Mouse (Mus musculus) gastrocnemius, adult 18-20 months (tissue): ENCODE measurements around the gene D330020A13Rik. TPM values are rescaled to one million over a fixed set of nuclear protein-coding genes. Genes with fewer than 3 reads are reported as not detected.
"Not testable (repeated sequence)": the region's sequence is repeated elsewhere in the genome, so short reads cannot be mapped to it uniquely, and the experiment has no call there.

ENCODE experiments used
- DNase-seq: peaks from one replicate; pipeline ENCODE4 v3.0.0; 2021; ENCODE audit warnings: low spot score
- total RNA-seq, 2 experiments: library from RNA; stranded (reverse); gene quantifications; 2 replicates each; pipeline ENCODE4 v1.2.3; 2021

The D330020A13Rik gene
- total RNA-seq, 2 experiments from 2014 or later: not detected

DNA sequence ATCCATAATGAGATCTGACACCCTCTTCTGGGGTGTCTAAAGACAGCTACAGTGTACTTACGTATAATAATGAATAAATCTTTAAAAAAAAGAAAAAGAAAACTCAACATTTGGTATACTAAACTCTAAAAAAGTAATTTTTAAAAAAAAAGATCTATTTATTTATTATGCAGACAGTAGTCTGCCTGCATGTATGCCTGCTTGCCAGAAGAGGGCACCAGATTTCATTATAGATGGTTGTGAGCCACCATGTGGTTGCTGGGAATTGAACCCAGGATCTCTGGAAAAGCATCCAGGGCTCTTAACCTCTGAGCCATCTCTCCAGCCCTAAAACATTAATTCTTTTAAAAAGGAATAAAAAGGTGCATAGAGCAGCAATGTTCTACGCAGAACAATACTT, 2.4 kb downstream of the D330020A13Rik start:
- not testable (repeated sequence) for DNase-seq

DNA sequence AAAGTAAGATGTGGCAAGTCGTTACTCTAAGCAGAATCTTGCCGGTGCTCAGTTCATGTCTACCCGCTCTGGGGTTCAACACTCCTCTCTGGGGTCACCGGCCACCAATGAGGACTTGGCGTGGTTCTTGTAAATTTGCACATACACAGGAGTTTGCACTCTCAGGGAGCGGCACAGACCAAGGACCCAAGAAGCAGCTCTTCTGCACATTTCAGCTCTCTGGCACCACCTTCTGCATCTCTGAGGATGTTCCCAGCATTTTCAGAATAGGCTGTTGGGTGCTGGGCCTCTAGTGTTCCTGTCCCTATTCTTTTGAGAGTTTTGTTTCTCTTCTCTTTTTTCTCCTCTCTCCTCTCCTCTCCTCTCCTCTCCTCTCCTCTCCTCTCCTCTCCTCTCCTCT, 7.0 kb downstream of the D330020A13Rik start:
- DNase-seq: peak; percentile 22

DNA sequence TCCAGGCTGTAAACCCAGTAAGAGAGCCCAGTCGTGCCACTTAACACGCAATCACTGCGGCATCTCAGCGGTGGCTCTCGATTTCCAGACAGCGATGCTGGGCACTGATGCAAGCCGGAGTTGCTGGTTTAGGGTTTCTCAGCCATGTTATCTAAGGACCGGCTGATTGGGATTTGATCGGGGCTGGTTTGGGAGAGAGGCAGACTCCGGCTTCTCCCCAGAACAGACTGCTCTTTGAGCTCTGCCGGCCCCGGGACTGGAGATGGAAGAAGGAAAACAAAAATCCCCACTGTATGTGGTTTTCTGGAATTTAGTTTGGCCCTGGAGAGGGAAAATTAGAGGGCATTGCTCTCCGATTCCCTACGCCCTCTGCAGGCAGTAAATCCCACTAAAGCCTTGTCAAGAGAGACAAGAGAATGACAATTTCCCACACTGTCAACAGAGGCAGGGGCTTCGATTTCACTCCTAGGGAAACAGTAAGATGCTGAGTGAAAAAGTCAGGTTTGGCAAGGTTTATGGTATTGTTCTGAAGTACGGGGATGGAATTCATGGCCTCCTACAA, 8.7 kb downstream of the D330020A13Rik start:
- DNase-seq: peak; percentile 5

DNA sequence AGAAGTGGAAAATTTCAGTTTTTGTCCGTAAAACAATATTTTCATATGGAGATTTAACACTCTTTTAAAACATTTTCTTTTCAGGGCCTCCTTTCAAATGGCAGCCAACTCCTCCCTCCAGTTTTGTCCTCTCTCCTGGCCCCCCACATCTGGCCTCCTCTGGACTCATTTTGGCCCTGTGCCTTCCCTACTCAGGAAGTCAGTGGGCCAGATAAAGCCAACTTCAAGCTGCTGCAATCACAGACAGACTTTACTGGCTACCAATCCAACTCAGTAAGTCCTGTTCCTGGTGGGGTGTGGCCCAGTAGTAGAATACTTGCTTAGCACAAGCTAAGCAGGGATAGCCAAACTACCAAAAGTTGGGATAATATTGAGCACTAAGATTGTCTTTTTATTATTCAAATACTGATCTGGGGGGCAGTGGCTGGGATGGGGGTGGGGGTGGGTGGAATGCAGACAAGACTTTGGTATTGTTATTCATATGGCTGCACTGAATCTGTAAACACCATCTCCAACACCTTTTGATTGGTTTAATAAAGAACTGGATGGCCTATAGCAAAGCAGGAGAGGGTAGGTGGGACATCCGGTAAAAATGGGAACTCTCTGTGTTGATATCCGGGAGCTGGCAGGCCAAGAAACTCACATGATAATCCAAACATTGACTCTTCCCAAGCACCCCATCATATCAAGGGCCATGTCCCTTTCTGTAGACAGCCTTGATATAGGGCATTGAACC, 12.9 kb downstream of the D330020A13Rik start:
- no peak for DNase-seq

DNA sequence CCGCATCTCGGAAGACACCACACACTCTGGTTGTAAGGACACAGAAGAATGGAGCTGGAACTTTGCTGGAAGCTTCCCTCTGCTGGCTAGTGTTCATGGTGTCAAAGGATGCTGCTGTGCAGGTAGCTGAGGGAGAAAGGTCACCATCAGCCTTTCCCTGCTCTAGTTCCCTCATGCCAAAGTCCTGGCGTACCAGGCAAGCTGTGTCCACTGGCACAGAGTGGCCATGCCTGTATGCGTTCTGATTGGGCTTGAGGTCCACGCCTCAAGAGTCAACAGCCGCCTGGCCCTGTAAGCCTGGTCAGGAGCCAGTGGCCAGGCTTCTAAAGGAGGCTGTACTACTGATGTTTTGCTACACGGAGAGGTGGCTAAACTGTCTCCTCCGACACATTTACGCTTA, 15.2 kb downstream of the D330020A13Rik start:
- no peak for DNase-seq

DNA sequence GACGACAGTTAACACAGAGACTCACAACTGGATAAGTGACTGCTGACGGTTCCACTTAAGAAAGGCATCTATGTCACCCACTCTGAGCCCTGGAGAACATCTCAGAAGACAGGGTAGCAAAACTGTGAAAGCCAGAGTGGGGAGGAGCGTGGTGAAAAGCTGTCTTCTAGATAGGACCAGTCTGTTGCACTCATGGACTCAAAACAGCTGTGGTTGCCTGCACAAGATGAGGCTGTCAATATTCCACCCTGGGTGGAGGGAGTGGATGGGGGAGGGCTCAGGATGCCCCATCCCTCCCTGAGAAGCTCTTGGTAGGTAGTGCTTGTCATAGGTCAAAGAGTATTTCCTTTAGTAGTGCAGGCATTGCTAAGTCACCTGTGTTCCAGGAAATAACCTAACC, 15.6 kb downstream of the D330020A13Rik start:
- DNase-seq: no peak

DNA sequence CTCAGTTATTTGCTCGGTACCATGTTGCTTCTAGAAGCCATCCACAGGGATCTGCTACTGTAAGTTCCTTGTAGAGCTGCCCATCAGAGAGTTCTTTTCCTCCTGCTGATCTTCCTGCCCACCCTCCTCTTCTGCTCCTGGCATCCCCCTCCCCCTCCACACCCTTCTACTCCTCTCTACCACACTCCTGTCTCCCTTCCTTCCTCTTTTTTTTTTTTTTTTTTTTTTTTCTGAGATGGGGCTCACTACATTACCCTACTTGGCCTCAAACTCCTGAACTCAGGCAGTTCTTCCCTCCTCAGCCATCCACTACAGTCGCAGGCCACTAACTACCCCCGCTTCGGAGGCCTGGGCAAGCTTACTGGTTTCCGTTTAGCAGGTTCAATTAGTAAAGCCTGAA, 18.3 kb downstream of the D330020A13Rik start:
- DNase-seq: no peak

DNA sequence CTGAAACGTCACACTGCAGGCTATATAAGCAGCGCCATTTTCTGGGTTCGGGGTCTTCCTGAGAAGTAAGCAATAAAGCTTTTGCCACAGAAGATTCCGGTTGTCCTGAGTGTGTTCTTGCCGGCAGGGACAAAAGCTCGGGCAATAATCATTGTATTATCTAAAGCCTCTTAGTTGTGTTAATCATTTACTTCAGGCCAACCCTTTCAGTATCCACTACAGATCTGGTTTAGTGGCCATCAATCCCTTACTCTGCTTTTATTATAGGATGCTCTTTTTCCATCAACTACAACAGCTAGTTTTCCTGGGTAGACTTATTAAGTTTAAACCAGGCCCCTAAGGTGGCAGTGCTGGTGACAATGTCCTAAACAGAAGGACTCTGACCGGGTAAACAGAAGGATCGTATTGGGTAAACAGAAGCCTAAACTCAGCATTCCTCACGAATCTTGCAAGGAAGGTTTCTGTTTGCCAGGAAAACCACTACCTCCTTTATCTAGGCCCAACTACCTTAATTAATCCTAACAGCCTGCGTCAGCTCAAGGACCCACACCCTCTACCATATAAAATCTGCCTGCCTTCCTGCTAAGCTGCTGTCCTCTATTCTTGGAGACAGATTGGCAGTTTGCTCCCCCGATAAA, 24.3 kb downstream of the D330020A13Rik start:
- DNase-seq: no peak

DNA sequence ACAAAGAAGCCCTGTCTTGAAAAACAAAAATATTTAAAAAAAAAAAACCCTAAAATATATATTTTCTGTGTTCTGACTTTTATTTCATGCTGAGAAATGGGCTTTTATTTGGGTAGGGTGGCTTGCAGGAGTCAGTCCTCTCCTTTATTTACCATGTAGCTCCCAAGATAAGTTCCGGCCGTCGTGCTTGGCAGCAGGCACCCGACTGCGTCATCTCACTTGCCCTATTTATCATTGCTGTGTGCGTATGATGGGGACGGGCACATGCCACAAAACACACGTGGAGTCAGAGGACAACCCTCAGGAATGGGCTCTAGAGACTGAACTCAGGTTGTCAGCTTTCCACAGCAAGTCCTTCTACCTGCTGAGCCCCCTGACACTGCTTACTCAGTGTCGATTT, 25.0 kb downstream of the D330020A13Rik start:
- DNase-seq: no peak

DNA sequence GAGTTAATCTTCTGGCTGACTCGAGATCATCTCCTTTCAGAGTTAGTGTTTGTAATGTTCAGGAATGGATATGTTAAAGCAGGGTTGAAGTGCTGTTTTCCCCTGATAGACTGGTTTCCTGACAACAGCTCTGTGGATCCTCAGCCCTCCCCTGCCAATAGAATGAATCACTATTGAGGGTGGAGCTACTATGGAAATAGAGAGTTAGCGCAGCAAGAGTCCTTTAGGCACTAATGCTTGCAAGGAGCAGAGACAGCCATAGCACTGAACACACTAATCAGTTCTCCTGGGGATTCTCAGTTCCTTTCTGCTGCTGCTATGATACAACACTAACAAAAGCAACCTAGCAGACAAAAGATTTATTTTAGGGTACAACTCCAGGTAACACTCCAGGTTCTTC, 26.2 kb downstream of the D330020A13Rik start:
- DNase-seq: no peak

DNA sequence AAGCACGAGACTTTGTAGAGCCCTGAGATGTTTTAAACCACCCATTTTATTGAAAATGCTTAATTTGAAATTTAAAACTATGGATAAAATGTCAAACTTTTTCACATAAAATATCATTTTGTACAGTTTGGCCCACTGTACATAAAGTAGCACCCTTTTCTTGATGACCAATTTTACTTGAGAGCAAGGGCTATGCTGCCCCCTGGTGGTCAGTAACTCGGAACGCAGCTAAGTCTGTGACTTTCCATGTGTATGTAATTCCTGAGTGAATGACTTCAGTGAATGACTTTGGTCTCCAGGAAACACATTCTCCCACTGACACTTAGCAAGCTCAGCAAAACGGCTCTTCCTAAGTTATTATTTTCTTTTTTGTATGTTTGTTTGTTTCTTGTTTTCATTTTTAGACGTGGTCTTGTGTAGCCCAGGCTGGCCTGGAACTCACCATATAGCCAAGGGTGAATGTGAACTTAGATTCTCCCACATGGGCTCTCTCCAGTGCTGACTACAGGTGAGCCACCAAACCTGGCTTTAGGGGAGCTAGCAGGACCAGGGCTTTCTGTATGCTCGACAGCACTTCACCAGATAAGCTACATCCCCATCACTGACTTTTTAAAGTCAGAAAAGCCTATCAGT, 30.2 kb downstream of the D330020A13Rik start:
- peak; percentile 66 for DNase-seq

DNA sequence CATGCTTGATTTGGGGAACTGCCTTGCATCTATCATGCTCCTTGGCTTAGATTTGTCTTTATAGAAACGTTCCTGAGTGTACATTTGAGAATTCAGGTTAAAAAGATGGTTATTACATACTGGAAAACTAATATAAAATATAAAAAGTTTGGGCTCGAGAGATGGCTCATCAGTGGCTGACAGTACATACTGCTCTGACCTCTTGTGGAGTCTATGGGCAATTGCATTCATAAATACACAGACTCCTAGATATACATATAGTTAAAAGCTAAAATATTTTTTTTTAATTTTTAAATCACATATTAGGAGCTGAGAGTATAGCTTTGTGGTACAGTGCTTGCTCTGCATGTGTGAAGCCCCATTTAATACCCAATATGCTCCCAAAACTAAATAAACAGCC, 38.2 kb downstream of the D330020A13Rik start:
- DNase-seq: no peak

DNA sequence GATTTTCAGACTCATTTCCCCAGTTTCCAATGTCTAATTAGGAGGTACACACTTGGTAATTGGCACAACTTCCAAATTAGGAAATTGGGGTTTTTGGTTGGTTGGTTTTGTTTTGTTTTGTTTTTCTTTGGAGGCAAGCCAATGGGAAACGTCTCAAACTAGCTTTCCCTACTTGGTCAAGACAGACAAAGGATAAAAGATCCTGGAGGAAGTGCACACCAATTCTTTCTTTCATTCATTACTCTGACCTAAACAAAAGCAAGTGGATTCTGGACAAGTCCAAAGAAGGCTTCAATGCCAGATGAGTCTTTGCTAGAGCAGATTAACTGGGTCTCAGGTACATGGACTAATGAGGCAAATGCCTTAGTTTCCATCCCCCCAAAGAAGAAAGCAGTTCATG, 49.8 kb downstream of the D330020A13Rik start:
- DNase-seq: no peak

Other genes with a start within 250 kb of the D330020A13Rik start
- not detected for gene Ninj2, start 201.0 kb upstream of the D330020A13Rik start, total RNA-seq
- gene B4galnt3, start 195 bp downstream of the D330020A13Rik start, total RNA-seq: 1 to 10 TPM in 1 of 2 experiments, under 1 TPM in 1; 0.98 to 1.1 TPM
- gene Kdm5a, start 69.8 kb downstream of the D330020A13Rik start, total RNA-seq: 10 to 100 TPM; 18.3 to 20.4 TPM
- 1 to 10 TPM; 2.5 to 2.7 TPM for gene Ccdc77, start 70.0 kb downstream of the D330020A13Rik start, total RNA-seq
- 1 to 10 TPM; 1.3 to 1.4 TPM for gene Il17ra, start 168.9 kb downstream of the D330020A13Rik start, total RNA-seq
- gene Tmem121b, start 199.4 kb downstream of the D330020A13Rik start, total RNA-seq: not detected
- 10 to 100 TPM; 19.9 to 26.1 TPM for gene Hdhd5, start 237.0 kb downstream of the D330020A13Rik start, total RNA-seq